Mouse (Mus musculus) CH12.LX (cell line): ENCODE data around the gene Arhgap5.

Source experiments
- EP300 ChIP-seq: IDR thresholded peaks from 2 replicates; pipeline ENCODE4 v1.6.1; 2011; ENCODE audit warnings: low read length, improper control_type of control experiment
- POLR2A ChIP-seq: IDR thresholded peaks from 2 replicates; pipeline ENCODE4 v1.6.1; 2011; ENCODE audit warnings: low read depth, mild to moderate bottlenecking, improper control_type of control experiment, low read length

DNA sequence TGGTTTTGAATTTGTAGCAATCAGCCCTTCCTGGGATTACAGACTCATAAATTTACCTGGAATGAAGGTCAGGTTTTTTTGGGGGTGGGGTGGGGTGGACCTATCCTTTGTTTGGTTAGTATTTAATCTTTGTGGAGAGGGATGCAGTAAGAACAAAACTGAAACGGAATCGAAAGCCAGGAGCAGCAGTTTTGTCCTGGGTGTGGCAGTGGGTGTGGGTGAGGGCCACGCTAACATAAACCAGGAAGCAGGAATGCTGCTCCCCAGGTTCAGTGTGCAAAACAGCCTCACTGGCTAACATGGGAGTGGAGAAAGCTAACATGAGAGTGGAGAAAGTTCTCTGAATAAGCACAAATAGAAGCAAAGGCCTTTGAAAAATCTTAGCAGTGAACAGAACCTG is 6.6 kb upstream of the Arhgap5 start:
- TF ChIP-seq EP300 (no peak), POLR2A (no peak)
